Mouse (Mus musculus) E14TG2a.4 (cell line): Measurements from ENCODE around the gene Gxylt2.

Source experiments
- CTCF ChIP-seq: conservative IDR thresholded peaks from 2 replicates; pipeline ENCODE4 v1.5.1; 2014; ENCODE audit warnings: low read length
- NANOG ChIP-seq: IDR thresholded peaks from 2 replicates; pipeline ENCODE4 v1.6.1; 2014; ENCODE audit warnings: borderline replicate concordance, low read length, mixed read lengths
- POU5F1 ChIP-seq: IDR thresholded peaks from 2 replicates; pipeline ENCODE4 v1.6.1; 2014; ENCODE audit warnings: low read length, borderline replicate concordance

DNA sequence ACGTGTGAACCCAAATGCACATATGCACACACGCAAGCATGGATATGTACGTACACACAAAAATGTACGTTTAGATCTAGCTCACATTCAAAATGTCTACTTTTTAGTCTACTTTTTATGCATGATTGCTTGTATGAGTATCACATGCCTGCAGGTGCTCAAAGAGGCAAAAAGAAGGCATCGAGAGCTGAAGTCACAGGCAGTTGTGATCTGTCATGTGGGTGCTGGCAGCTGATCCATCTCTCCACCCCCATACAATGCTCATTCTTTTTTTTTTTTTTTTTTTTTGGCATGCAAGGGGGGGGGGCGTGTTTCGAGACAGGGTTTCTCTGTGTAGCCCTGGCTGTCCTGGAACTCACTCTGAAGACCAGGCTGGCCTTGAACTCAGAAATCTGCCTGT, 124.0 kb downstream of the Gxylt2 start:
- TF ChIP-seq CTCF (no peak), NANOG (no peak), POU5F1 (no peak)
